Mouse (Mus musculus) yolk sac, embryonic 10.5 days (tissue): ENCODE data around the gene Smarcc1.
"Not testable (repeated sequence)": the region's sequence is repeated elsewhere in the genome, so short reads cannot be mapped to it uniquely, and the experiment has no call there.

Source experiments
- DNase-seq: peaks from one replicate; pipeline ENCODE4 v3.0.0-alpha.2; 2017; ENCODE audit warnings: low spot score

The Smarcc1 gene

DNA sequence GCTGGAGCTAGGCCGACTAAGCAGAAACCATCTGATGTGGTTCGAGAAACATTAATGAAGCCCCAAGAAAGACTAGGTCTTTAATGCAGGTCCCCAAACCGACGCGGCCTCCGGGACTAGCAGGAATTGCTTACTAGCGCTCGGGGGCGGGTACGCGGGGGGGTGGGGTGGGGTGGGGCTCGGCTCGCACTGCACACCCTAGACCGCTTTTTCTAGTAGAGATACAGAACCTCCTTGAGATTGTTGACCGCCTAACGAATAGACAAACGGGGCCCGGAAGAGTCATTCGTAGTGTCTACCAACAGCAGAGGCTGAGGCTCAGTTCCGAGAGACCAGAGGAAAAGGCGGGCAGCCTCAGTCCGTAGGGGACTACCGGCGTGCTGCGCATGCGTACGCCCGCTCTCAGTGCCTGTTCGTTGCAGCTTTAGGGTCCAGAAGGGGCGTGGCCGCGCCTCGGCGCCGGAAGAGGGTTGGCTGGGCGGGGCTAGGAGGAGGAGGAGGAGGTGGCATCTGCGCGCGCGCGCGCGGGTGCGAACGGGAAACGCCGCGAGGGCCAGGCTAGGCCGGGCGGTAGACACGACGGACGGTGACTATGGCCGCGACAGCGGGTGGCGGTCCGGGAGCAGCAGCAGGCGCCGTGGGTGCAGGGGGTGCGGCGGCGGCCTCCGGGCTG lies 14.2 kb downstream of the Smarcc1 start:
- peak; percentile 98 for DNase-seq

DNA sequence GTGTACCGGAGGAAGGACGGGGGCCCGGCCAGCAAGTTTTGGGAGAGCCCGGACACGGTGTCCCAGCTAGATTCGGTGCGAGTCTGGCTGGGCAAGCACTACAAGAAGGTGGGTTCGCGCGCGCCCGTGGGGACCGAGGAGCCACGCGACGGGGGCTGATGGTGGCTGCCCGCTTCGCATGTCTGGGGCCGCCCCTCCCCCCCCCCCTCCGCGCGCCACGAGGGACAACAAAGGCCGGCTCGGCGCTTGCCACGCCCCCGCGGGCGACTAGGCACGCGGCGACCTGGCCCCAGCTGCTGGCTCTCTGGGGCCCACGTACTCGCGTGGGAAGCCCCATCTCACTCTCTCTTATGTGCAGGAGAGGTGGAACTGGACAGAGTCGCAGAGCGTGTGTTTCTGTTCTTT lies 14.7 kb downstream of the Smarcc1 start:
- DNase-seq = no peak

DNA sequence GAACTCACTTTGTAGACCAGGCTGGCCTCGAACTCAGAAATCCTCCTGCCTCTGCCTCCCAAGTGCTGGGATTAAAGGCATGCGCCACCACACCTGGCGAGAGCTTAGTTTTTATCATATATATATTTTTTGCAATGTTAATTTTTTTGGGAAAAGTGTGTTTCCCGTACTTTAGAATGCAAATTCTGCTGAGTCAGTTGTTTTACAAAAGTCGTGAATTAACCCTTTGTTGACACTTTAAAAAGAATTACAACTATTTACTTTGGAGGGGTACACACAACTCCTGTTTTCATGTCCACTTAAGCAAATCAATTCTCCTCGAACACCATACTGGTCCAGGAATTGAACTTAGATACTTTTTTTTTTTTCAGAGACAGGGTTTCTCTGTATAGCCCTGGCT lies 15.4 kb downstream of the Smarcc1 start:
- no peak for DNase-seq

DNA sequence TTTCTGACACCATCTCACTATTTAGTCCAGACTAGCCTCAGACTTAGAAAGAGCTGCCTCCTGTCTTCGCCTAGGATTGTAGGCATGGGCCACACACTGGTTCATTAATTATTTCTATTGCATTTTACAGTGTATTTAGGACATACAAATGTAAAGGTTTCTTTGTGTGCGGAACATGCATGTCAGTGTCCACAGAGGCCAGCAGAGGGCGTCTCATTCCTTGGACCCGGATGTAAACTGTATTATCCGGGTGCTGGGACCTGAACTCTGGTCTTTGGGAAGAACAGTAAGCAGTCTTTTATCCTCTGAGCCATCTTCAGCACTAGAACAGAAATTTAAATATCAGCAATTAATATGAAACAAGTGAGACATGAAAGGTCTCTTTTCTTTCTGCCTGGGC lies 16.7 kb downstream of the Smarcc1 start:
- no peak for DNase-seq

DNA sequence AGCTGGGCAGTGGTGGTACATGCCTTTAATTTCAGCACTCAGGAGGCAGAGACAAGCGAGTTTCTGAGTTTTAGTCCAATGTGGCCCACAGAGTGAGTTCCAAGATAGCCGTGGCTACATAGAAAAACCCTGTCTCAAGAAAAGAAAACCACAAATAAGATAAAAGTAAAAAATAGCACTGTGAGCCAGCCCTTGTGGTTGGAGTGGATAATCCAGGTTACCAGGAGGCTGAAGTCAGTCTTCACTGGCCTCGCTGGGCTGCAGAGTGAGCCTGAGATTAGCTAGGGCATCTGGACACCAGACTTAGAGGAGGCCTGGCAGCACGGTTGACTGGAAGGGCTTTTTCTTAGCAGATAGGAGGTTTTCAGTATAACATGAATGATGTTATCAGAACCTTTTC lies 21.6 kb downstream of the Smarcc1 start:
- DNase-seq = no peak

DNA sequence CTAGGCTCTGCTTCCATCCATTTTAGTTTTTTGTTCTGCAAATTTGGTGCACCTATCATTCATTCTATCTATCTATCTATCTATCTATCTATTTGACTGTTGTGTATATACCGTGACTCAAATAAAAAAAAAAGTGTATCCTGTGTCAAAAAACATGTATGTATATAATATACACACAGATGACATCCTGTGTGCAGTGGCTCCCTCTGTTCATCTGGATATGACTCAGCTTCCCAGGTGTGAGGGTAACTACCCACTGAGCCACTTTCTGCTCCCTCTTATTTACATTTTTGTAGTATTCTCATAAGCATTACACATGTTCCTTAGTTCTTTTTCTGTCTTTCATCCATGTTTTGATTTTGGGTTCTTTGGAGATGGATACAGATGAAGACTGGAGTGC lies 24.6 kb downstream of the Smarcc1 start:
- DNase-seq = no peak

DNA sequence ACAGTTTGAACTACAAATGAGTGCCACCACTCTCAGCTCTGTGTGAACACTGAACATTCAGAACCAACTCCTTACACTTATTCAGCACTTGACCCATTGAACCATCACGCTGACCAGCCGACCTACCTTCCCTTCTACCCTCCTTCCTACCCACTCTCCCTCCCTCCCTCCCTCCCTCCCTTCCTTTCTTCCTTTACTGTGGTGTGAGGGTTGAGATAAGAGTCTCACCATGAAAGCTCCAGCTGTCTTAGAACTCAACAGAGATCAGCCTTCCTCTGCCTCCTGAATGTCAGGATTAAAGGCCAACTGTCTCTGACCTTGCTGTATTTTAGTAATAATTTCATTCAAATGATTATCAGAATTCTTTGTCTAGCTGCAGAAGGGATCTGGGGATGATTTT lies 31.1 kb downstream of the Smarcc1 start:
- no peak for DNase-seq

DNA sequence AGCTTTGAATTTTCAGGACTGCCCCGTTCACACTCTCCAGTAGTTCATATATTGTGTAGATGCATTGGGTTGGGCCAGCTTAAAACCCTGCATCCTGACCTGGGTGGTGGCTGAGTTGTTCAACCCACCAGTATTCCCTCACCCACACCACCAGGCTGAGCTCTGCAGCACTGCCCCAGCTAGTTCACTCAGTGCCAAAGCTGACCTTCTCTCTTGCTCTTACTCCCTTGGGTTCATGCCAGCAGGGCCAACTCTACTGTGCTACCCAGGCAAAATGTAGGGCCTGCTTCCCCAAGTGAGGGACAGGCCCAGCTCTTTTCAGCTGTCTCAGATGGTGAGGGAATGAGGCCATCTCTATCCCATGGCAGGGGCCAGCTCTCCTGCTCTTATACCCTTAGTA lies 41.5 kb downstream of the Smarcc1 start:
- no peak for DNase-seq

DNA sequence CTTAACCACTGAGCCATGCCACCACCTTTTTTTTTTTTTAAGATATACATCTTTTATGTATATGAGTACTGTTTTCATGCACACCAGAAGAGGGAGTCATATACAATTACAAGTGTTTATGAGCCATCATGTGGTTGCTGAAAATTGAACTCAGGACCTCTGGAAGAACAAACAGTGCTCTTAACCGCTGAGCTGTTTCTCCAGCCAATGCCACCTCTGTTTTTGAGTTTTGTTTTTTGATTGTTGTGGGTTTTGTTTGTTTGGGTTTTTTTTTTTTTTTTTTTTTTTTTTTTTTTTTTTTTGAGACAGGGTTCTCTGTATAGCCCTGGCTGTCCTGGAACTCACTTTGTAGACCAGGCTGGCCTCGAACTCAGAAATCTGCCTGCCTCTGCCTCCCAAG lies 43.0 kb downstream of the Smarcc1 start:
- DNase-seq = not testable (repeated sequence)

DNA sequence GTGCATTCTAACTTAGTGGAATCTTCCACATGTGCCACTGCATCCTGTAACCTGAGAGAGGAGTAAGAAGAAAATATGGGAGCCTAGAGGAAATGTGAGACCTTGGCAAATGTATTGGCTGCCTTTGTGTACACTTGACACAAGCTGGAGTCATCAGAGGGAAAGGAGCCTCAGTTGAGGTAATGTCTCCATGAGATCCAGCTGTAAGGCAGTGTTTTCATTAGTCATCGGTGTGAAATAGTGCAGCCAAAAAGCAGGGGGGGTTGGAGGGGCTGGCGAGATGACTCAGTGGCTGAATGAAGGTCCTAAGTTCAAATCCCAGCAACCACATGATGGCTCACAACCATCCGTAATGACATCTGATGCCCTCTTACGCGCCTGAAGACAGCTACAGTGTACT lies 44.9 kb downstream of the Smarcc1 start:
- no peak for DNase-seq

DNA sequence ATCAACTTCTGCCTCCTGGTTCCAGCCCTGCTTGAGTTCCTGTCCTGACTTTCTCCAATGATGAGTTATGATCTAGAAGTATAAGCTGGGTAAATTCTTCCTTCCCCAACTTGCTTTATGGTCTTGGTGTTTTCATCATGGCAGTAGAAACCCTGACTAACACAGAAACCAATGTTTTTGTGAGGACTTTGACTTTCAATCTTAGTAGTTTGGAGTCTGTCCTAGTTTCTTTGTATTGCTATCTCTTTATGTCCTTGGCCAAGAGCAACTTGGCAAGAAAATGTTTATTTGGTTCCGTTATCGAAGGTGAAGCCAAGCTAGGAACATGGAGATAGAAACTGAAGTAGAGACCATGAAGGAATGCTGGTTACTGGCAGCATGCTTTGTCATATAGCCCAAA lies 45.6 kb downstream of the Smarcc1 start:
- no peak for DNase-seq

DNA sequence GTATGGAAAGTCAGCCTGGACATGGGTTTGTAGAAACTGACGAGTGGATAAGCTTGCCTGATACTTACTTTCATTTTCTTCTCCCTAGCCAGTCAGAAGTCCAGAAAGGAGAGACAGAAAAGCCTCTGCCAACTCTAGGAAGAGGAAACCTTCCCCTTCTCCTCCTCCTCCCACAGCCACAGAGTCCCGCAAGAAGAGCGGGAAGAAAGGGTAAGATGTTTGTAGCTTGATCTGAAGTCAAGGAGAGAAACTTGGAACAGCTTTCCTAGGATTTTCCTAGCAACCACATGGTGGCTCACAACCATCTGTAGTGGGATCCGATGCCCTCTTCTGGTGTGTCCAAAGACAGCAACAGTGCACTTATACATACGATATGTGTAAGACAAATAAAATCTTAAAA lies 53.4 kb downstream of the Smarcc1 start:
- no peak for DNase-seq

DNA sequence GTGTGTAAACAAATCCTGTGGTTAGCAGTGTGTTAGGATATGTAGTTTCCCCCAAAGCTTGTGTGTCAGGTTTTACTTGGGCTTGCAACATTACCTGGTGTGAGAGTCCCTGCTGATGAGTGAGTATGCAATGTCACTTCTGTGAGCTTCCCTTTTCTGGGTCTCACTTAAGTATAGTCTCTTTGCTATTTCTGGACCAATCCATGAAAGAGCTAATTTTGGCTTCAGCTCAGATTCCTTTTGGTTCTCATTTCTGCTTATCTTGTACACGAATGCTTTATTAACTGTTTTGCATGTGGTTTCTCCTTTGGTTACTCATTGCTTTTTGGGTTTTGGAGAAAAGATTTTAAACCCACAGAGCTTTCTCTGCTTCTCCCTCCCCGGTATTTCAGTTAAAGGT lies 82.4 kb downstream of the Smarcc1 start:
- no peak for DNase-seq

DNA sequence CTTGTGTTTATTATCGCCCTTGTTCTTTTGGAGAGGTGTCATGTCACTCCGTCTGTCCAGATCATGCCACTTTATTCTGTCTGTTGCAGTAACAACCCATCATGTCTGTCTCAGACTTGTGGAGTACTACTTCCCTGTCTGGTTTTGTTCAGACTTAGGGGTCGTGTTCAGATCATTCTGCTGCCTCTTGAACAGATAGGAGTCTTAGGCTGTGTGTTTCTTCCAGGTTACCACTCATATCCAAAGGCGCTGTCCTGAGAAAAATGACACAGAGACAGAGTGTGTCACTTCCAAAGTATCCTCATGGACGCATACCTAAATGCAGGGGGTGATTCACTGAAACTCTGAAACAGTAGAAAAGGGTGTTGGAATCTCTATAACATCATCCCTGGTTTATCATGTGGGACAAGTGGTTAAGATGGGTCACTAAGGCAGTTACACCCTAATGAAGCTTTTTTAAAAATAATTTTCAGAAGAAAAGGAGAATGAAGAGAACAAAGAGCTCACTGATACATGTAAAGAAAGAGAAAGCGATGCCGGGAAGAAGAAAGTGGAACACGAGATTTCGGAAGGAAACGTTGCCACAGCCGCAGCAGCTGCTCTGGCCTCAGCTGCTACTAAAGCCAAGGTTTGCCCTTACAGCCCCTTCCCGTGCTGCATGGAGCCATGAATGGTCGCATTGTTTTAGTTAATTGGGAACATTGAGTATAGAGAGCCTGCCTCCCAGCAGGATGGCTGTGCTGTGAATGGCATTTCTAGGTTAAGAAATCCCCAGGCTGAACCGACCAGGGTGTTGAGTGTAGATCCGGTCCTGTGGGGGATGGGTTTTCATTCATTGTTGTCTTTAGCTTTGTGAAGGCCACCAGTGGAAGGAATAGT lies 88.3 kb downstream of the Smarcc1 start:
- no peak for DNase-seq

DNA sequence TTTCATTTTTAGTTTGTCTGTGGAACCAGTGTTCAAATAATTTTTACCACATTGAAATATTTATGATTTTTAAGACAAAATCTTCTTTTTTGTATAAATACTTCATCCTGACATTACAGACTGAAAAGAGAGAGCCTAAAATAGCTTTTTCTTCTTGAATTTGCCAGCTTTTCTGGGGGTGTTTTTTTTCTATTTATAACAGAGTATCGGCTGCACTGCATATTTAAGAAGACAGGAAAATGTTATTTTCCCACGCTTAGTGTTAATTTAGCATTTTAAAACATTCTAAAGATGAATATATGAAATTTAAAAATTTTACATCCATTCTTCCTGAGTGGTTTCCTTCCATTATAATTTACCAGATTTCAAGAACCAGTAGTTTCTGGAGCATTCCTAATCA lies 88.9 kb downstream of the Smarcc1 start:
- no peak for DNase-seq

DNA sequence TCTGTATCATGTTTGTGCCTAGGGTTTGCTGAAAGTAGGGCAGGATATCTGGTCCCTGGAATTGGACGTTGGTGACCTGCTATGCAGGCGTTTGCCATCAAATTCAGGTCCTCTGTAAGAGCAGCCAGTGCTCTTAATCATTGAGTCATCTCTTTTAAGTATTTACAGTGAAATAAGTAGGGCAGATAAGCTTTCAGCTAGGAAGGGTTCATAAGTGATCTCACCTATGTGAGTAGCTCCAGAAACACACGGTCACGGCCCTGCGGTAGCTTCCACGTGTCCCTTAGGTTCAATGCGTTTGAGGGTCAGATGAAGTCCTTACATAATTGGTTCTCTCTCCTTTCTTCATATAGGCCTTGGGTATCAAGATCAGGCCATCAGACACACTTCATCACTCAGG lies 90.8 kb downstream of the Smarcc1 start:
- no peak for DNase-seq

DNA sequence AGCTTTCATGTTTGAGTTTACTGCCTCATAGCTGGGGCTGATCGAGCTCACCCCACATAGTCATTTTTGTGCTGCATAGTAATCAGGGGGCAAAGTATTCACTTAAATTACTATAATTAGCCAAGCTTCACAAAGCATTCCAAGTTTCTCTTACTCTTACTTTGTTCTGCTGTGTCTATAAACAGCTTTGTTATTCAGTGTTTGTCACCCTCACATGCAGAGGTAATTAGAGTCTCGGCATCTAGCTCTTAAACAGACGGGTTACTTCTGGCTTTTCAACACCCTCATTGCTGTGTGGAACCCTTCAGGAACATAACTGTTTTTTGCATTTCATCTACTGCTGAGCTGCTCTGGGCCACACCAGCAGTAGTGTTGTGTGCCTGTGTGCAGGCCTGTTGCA lies 91.5 kb downstream of the Smarcc1 start:
- DNase-seq = no peak

DNA sequence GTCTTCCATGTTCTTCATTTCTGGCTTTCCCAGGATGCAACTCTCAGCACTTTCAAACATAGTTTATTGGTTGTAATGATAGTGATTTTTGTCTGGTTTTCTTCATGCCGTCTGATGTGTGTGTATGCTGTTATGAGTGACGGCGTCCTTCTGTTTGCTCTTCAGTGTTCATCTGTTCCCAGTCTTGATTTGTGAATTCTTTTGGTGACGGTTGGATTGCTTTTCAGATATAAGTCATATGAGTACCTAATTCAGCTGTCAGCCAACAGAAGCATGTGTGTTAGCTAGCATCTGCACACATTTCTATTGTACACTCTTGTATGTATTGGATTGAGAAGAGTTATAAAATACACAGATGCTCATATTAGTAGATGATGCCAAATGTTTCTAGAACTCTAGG lies 106.8 kb downstream of the Smarcc1 start:
- no peak for DNase-seq

DNA sequence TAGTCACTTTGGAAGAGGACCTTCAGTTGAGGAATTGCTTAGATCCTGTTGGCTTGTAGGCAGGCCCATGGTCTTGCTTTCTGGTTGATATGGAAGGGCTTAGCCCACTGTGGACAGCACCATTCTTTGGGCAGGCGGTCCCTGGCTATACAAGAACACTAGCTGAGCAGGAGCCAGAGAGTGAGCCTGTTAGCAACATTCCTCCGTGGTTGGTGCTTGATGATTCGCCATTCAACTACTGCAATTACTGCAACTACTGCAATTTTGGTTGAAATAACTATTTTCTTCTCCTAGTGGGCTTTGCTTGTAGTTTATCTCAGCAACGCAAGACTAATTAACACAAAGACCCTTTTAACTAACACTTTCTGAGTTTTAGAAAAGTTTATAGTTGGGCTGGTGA lies 108.7 kb downstream of the Smarcc1 start:
- DNase-seq = no peak

DNA sequence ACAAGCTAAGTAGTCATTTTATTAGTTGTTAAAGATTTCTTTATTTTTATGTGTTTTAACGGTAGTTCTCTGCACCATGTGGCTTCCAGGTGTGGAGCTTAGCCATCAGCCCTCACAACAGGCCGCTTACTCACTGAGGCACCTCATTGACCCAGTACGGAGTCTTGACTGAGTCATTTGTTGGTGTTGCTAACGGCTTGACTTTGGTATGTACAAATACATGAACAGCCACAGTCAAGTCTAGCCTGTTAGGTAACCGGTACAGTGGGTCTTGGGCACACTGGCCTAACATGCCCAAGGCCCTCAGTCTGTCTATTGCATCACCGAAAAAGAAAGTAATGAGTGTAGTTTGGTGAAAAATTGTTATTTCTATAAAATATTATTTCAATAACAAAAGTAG lies 111.2 kb downstream of the Smarcc1 start:
- no peak for DNase-seq

DNA sequence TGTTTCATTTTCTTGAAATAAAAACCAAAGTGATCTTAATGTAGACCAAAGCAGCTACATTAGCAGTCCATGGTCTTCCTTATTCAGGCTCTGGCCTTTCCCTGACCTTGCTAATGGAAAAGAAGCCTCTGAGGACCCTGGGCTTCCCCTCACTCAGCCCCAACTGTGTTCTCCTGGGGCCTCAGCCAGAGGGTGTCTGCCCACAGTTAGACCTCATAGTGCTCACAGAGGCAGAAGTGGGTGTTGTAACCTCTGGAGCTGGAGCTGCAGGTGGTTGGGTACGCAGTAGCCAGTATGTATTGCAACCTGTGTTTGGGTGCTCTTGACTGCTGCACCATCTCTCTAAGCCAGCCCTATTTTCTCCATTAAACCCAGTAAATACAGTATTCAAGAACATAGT lies 111.6 kb downstream of the Smarcc1 start:
- no peak for DNase-seq

DNA sequence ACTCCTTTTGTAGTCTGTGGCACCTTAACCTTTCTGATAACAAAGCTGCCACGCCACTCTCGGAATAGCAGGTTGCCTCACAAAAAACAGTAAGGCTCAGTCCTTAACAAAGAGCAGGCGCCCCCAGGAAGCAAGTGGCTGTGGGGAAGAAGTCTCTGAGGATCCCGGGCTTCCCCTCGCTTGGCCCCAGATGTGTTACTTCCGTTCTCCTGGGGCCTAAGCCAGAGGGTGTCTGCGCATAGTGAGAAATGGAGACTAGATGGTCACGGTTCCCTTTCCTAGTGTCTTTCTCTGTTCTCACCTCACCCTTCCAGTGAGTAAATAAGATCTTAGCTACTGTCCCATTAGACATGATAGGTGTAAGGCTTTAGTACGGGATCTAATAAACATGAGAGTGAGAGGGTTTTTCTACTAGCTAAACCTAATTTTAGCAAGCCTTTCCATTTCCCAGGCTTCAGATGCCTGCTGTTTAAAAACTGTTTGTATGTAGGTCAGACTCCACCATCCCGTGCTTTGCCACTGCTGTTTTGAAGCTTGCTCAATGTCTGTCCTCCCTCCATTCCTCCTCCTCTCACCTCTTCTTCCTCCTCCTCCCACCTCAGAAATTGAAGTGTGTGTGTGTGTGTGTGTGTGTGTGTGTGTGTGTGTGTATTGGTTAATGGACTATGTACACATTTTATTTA lies 112.2 kb downstream of the Smarcc1 start:
- DNase-seq = no peak

DNA sequence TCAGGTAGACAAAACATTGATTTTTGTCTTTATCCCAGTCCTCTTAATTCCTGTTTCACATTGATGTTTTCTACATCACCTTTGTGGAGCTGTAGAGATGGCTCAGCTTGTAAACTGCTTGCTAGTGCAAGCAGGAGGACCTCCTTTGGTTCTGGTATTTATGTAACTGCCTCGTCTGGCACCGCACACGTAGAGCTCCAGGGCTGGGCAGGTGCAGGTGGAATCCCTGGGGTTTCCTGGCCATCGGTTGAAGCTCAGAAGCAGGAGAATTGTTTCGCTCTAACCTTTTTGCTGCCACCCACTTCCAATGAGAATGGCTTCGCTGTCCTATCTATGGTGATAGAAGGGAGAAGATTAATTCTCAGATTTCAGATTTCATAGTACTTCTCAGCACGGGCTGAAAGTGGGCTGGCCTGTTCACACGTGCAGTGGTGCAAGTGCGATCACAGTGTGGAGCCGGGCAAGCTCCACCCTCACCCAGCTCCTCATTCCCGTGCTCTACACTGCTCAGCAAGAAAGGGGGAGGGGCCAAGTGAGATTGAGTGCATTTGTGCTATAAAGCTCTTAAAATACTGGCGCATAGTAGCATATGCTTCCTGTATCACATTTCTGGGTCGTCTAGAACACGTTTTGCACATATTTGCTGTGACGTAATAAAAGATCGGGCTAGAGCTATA lies 113.0 kb downstream of the Smarcc1 start:
- no peak for DNase-seq
